Mouse (Mus musculus) forebrain, embryonic 12.5 days (tissue): ENCODE data around the gene 4930564D02Rik. TPM values are rescaled to one million over a fixed set of nuclear protein-coding genes. Genes with fewer than 3 reads are reported as not detected.

Experiments
- ATAC-seq: fragments of 200-750 bp; cut with Nextera tagmentation; 2 replicates; pipeline ENCODE4 v1.8.0; 2017; ENCODE audit warnings: moderate TSS enrichment; ENCODE audit not compliant: low FRiP score
- H3K27ac ChIP-seq: fragments of 300-500 bp; sonication (generic); 2 replicates; pipeline ENCODE4 v1.5.1; 2016; ENCODE audit warnings: mild to moderate bottlenecking
- H3K27me3 ChIP-seq: fragments of 300-500 bp; sonication (generic); 2 replicates; pipeline ENCODE4 v1.6.1; 2016; ENCODE audit warnings: mild to moderate bottlenecking
- H3K36me3 ChIP-seq: fragments of 300-500 bp; sonication (generic); replicated peaks from 2 replicates; pipeline ENCODE4 v1.6.1; 2016; ENCODE audit warnings: mild to moderate bottlenecking
- H3K4me1 ChIP-seq: fragments of 300-500 bp; sonication (generic); 2 replicates; pipeline ENCODE4 v1.6.1; 2016
- H3K4me2 ChIP-seq: fragments of 300-500 bp; sonication (generic); 2 replicates; pipeline ENCODE4 v1.6.1; 2016; ENCODE audit warnings: mild to moderate bottlenecking, moderate library complexity
- H3K4me3 ChIP-seq: fragments of 300-500 bp; sonication (generic); replicated peaks from 2 replicates; pipeline ENCODE4 v1.5.1; 2016; ENCODE audit warnings: mild to moderate bottlenecking
- H3K9ac ChIP-seq: fragments of 300-500 bp; sonication (generic); 2 replicates; pipeline ENCODE4 v1.6.1; 2016; ENCODE audit warnings: mild to moderate bottlenecking
- H3K9me3 ChIP-seq: fragments of 300-500 bp; sonication (generic); 2 replicates; pipeline ENCODE4 v1.6.1; 2016
- WGBS: fragments of 180-500 bp; shearing (Covaris S2); methylation state at CpG from one replicate; pipeline ENCODE4 v1.1.7; 2016; 5-methylcytosine and 5-hydroxymethylcytosine counted together
- polyA plus RNA-seq: library from polyadenylated mRNA; unstranded; fragments of >200 nt; fragmentation: Nextera tagmentation; extraction: Ambion mirVana; gene quantifications from 2 replicates; pipeline ENCODE4 v1.2.1, GENCODE M21; 2016

4930564D02Rik gene
- not detected in 2 replicates for polyA plus RNA-seq

DNA sequence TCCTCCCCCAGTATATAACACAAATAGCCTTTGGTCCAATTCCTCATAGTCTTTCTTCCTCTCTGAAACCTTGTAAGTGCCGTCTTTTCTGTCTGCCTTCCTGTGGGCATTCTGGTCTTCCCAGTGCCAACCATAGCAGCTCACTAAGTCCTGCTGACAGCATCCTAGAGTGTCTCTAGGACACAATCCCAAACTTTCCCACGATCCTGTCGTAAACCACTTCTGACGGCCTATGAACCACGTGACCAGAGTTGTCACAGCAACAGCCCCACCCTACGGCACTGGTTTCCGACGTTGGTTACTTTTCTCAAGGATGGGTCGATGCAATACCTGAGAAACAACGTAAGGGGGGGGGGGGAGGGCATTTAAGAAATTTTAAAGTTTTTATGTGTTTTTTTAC is at the start of gene 4930564D02Rik:
Gene 4930564D02Rik (plus strand): TSS at position 301 of the 400 bp plus-strand sequence.
- WGBS, result 91% methylated on average over 10 of the region's 10 CpGs
- Histone ChIP-seq H3K27ac (no peak within 1 kb of the TSS), H3K9me3 (no peaks in the 10 kb centered on the region), H3K27me3 (peaks cover 3% of the 10 kb centered on the region; the same call in 1 of the 2 replicates), H3K9ac (no peak within 1 kb of the TSS), H3K4me3 (no peak within 1 kb of the TSS), H3K4me1 (no peaks in the 10 kb centered on the region), H3K36me3 (no peaks in the 10 kb centered on the region), H3K4me2 (no peak within 1 kb of the TSS)
- no peak for ATAC-seq

DNA sequence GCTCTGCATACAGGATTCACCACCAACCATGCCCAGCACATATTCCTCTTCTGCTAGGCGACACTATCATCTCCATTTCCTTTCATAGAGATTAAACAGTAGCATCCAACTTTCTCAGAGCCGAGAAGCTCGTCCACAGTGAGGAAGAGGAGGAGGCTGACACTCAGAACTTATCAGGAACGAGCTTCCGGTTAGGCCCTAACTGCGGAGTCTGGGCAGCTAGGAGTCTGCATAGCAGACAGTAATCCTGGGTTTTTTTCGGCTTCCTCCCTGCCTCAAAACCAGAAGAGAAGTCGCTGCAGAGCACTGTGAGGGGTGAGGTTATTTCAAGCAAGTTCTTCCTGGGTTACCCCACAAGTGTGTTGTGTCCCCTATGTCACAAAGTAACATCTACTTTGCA is 49.3 kb upstream of the 4930564D02Rik start:
- Histone ChIP-seq H3K4me3 (no peak overlapping the region), H3K27ac (no peak overlapping the region), H3K9ac (no peak overlapping the region), H3K9me3 (no peaks in the 10 kb centered on the region), H3K4me1 (peaks cover 21% of the 10 kb centered on the region; the same call in 1 of the 2 replicates), H3K36me3 (no peaks in the 10 kb centered on the region), H3K4me2 (no peak overlapping the region), H3K27me3 (no peaks in the 10 kb centered on the region)
- no peak for ATAC-seq
- 93% methylated on average over 8 of the region's 8 CpGs for WGBS

DNA sequence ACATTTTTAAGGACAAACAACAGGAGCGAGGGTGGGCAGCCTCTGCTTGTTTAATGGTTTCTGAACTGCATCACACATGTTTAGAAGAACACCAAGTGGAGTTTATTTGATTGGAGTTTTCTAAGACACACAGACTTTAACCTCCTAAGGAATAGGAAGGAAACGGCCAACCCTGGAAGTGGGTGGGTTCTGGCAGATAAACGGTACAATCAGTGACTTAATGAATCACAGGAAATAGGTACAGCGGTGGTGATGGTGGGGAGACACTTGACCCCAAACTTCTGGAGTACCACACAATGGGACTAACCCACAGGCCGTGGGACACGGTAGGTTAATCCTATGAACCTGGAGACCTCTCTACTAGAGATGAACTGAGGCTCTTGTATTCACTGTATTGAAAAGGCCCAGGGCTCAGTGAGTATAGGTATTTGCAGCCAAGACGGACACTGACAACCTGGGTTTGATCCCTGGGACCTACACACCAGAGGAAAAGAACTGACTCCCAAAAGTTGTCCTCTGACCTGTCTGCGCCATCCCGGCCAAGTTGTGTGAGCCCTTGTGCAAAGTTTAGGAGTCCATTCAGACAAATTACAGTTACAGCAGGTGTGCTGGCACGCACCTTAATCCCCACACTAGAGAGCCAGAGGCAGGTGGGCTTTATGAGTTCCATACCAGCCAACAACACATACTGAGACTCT is 48.4 kb upstream of the 4930564D02Rik start:
- Histone ChIP-seq H3K27me3 (no peaks in the 10 kb centered on the region), H3K9ac (no peak overlapping the region), H3K4me1 (peaks cover 21% of the 10 kb centered on the region; the same call in 1 of the 2 replicates), H3K4me3 (no peak overlapping the region), H3K4me2 (no peak overlapping the region), H3K27ac (no peak overlapping the region), H3K9me3 (no peaks in the 10 kb centered on the region), H3K36me3 (no peaks in the 10 kb centered on the region; the same call in 1 of the 2 replicates)
- ATAC-seq, result 0 out of 2 replicates have a peak, but pooled peaks have one; percentile 20
- WGBS, result 88% methylated on average over 10 of the region's 10 CpGs

DNA sequence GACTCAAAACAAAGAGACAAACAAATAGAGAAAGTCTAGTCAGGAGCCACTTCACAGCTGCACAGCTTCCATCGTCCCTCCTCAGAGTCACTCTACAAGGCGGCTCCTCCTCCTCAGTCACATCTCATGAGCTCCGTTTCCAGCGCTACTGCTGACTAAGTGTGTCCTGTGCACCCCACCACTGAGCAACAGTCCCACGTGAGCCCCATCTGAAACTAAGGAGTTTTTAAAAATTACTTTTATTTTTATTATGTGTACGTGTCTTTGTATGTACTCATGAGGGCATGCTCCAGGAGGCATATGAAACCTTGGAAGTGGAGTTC is 47.9 kb upstream of the 4930564D02Rik start:
- H3K27me3 ChIP-seq, result no peaks in the 10 kb centered on the region
- H3K27ac ChIP-seq, result no peak overlapping the region
- 93% methylated on average over 6 of the region's 6 CpGs for WGBS

DNA sequence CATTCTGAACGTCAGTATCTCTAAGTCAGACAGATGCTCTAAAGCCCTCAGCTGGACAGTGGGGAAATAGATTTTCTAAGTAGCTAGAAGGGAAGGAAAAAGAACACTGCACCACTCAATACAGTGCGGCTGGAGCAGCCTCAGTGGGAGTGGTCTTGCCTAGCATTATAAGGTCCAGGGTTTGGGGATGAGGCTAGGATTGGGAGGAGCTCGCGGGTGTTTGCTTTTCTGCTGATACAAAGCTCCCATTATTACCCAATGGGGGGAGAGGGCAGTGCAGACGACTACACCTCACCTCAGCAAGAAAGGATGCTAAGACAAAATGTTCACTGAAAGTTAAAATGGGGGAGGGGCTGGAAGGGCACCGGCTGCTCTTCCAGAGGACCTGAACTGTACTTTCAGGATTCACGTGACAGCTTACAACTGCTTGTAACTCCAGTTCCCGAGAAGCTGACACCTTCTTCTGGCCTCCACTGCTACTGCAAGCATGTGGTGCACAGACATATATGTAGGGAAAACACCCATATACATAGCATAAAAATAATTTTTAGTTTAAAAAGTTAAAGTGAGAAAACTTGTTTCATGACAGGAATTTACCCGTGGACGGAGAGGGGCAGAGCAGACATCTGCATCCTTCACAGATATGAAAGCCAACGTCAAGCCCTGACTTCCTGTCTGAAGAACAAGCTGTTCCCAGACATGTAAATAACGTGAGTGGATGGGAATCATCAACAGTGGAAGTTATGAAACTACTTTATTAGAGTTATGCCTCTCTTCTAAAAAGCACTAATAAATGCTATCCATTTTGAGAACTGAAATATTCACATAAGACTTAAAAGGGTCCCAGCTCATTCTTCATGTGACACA is 46.6 kb upstream of the 4930564D02Rik start:
- H3K27me3 ChIP-seq, result no peaks in the 10 kb centered on the region
- H3K4me2 ChIP-seq, result no peak overlapping the region
- no peaks in the 10 kb centered on the region for H3K9me3 ChIP-seq
- H3K9ac ChIP-seq, result no peak overlapping the region
- peaks cover 21% of the 10 kb centered on the region; the same call in 1 of the 2 replicates for H3K4me1 ChIP-seq
- no peaks in the 10 kb centered on the region; the same call in 1 of the 2 replicates for H3K36me3 ChIP-seq
- no peak overlapping the region for H3K4me3 ChIP-seq
- no peak for ATAC-seq
- WGBS, result 59% methylated on average over 12 of the region's 12 CpGs
- no peak overlapping the region for H3K27ac ChIP-seq

More for the DNA sequence above, 47.9 kb upstream of the 4930564D02Rik start:
- H3K36me3 ChIP-seq, result no peaks in the 10 kb centered on the region; the same call in 1 of the 2 replicates
- H3K4me2 ChIP-seq, result no peak overlapping the region
- H3K9me3 ChIP-seq, result no peaks in the 10 kb centered on the region
- no peak for ATAC-seq
- no peak overlapping the region for H3K4me3 ChIP-seq
- H3K9ac ChIP-seq, result no peak overlapping the region
- peaks cover 21% of the 10 kb centered on the region; the same call in 1 of the 2 replicates for H3K4me1 ChIP-seq

DNA sequence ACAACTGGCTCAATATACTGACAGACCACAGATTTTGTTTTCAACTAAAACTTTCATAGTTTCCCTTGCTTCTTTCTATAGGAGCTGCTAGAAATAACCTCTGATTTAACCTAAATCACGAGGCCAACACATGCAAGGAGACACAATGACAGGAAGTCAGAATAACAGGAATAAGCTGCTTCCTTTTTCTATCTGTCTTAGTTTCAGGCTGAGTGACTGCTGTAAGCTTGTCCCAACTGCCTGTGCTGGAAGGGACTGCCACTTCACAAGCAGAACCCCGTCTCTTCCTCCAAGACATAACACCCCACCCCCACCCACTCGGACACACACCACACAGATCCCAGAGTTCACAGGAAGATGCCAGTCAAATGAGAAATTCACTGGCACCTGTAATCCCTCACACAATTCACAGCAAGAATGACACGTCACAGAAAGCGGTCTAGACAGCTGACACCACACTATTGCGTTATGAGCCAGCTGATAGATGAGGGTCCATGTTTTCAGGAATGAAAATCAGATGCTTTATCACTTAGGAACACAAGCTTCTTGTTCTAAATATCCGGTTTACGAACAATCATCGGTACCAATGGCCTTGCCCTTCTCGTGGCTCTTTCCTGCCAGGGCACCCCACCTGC is 43.2 kb upstream of the 4930564D02Rik start:
- no peak overlapping the region for H3K27ac ChIP-seq
- no peak overlapping the region for H3K4me2 ChIP-seq
- ATAC-seq, result no peak
- H3K4me3 ChIP-seq, result no peak overlapping the region
- peaks cover 17% of the 10 kb centered on the region for H3K36me3 ChIP-seq
- peaks cover 14% of the 10 kb centered on the region; the same call in 1 of the 2 replicates for H3K4me1 ChIP-seq
- H3K9me3 ChIP-seq, result no peaks in the 10 kb centered on the region
- H3K27me3 ChIP-seq, result no peaks in the 10 kb centered on the region
- H3K9ac ChIP-seq, result no peak overlapping the region
- 88% methylated on average over 10 of the region's 10 CpGs for WGBS

DNA sequence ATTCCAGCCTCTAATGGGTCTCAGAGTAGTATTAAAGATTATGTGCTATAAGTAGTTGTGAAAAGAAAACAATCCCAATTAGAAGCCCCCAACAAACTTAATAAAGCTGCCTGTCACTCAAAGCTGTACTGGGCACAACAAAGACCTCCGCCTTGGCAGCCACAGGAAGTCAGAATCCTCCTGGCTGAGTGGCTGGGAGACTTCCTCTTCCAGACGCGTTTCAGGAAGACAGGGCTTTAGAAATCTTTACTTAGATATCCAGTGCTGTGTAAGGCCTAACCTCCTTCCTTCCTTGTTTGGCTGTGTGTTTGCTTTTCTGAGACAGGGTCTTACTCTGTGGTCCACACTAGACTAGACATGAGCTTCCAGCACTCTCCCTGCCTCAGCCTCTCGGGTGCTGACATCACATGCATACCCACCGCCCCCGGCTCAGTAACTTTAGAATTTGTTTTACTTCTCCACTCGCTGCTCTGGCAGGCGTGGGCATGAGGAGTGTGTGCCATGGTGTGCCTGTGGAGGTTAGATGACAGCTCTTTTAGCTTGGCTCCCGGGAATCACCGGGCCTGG is 30.3 kb upstream of the 4930564D02Rik start:
- H3K4me3 ChIP-seq, result no peak overlapping the region
- H3K9me3 ChIP-seq, result no peaks in the 10 kb centered on the region
- H3K4me1 ChIP-seq, result 0 out of 2 replicates have a peak, but pooled peaks cover 7% of the 10 kb centered on the region
- WGBS, result 89% methylated on average over 10 of the region's 10 CpGs
- H3K9ac ChIP-seq, result no peak overlapping the region
- H3K27ac ChIP-seq, result no peak overlapping the region
- no peaks in the 10 kb centered on the region for H3K27me3 ChIP-seq
- no peak overlapping the region for H3K4me2 ChIP-seq
- H3K36me3 ChIP-seq, result peaks cover 67% of the 10 kb centered on the region
- ATAC-seq, result no peak

DNA sequence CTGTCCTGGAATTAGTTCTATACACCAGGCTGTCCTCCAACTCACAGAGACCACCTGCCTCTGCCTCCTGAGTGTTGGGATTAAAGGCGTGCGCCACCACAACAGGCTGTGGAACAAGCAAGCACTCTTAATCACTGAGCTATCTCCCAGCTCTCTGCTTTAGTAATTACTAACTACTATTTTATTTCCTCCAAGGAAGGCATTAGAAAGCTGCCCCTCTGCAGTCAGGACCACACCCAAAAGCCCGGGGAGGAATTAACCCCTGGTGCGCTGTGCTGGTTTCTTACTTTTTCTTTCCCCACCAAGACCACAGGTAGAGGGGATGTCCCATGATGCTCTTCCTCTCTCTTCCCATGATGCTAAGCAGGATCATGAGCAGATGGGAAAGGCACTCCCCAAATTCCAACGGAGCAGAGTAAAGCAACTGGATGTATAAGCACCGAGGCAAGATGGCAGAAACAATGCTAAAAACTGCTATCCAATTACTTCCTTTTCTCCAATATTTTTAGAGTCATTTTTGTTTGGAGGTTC is 29.3 kb upstream of the 4930564D02Rik start:
- WGBS, result 90% methylated on average over 6 of the region's 6 CpGs

DNA sequence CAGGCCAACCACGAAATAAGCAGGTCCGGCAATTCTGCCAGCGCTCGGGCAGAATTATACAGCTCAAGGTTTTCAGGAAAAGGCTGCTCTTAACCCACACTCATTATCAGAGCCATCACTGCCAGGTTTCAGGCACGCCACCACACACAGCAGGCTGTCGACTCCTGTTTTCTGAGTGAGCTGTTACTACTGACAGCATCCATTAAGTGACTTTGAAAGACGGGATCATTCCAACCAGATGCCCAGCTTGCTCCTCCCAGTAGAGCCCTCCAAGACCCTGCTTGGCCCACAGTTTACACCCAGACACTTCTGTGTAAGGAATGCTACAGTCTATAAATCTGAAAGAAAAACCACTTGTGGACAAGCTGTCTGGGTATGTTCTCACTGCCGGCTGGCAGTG is 26.6 kb upstream of the 4930564D02Rik start:
- no peaks in the 10 kb centered on the region for H3K9me3 ChIP-seq
- ATAC-seq, result no peak
- H3K9ac ChIP-seq, result no peak overlapping the region
- peaks cover 33% of the 10 kb centered on the region for H3K36me3 ChIP-seq
- peaks cover 17% of the 10 kb centered on the region; the same call in 1 of the 2 replicates for H3K4me1 ChIP-seq
- H3K4me3 ChIP-seq, result no peak overlapping the region
- no peak overlapping the region for H3K27ac ChIP-seq
- WGBS, result 59% methylated on average over 8 of the region's 8 CpGs
- no peaks in the 10 kb centered on the region for H3K27me3 ChIP-seq
- H3K4me2 ChIP-seq, result no peak overlapping the region

More for the DNA sequence above, 29.3 kb upstream of the 4930564D02Rik start:
- Histone ChIP-seq H3K9me3 (no peaks in the 10 kb centered on the region), H3K36me3 (peaks cover 58% of the 10 kb centered on the region), H3K27me3 (no peaks in the 10 kb centered on the region), H3K27ac (no peak overlapping the region), H3K4me2 (no peak overlapping the region), H3K4me3 (no peak overlapping the region), H3K9ac (no peak overlapping the region), H3K4me1 (0 out of 2 replicates have a peak, but pooled peaks cover 7% of the 10 kb centered on the region)
- ATAC-seq, result no peak

DNA sequence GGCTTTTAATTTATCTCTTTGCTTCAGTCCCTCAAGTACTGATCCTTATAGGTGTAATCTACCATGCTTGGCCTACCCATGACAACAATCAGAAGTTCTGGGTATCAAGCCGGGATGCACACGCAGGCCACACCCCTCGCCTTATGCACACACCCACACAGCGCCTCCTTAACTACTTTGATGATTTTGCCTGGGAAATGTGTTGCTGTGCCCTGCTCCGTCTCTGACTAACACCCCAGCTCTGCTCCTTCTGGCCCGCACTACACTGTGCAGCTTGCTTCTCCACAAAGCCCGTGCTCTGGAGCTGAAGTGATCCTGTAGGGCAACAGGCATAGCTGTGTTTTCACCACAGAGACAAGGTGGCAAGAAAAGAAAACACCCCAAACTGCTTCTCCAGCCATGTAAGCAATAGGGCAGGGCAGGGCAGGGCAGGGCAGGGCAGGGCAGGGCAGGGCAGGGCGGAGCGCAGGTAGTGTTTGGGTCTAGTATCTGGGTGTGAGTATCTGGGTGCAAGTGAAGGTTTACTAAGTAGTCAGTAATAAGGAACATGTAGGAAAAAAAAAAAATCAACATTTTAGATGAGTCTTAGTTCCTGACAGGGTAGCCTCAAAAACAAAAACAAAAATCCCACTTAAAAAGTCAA is 25.5 kb upstream of the 4930564D02Rik start:
- no peak overlapping the region for H3K27ac ChIP-seq
- peaks cover 20% of the 10 kb centered on the region; the same call in 1 of the 2 replicates for H3K4me1 ChIP-seq
- peaks cover 22% of the 10 kb centered on the region for H3K36me3 ChIP-seq
- H3K27me3 ChIP-seq, result no peaks in the 10 kb centered on the region
- no peak overlapping the region for H3K4me2 ChIP-seq
- H3K9ac ChIP-seq, result no peak overlapping the region
- 0 out of 2 replicates have a peak, but pooled peaks have one; percentile 30 for ATAC-seq
- WGBS, result 92% methylated on average over 9 of the region's 9 CpGs
- H3K9me3 ChIP-seq, result no peaks in the 10 kb centered on the region
- H3K4me3 ChIP-seq, result no peak overlapping the region

DNA sequence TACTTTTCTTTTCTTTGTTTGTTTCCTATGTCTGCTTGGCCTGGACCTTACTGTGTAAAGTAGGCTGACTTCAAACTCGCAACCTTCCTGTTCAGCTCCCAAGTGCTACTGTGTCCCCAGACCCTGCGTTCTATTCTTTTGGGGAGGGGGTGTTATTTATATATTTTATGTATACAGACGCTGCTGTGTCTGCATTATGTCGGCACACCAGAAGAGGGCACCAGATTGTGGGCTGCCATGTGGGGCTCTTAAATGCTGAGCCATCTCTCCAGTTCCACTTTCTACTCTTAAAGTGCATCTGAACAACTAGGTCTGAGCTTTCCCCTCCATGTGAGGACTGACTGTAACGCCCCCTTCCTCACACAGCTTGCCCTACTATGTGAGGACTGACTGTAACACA is 22.9 kb upstream of the 4930564D02Rik start:
- Histone ChIP-seq H3K4me1 (peaks cover 29% of the 10 kb centered on the region; the same call in 1 of the 2 replicates), H3K36me3 (no peaks in the 10 kb centered on the region; the same call in 1 of the 2 replicates), H3K27me3 (no peaks in the 10 kb centered on the region), H3K9me3 (no peaks in the 10 kb centered on the region), H3K27ac (no peak overlapping the region), H3K4me3 (no peak overlapping the region), H3K4me2 (no peak overlapping the region), H3K9ac (no peak overlapping the region)
- 87% methylated on average over 5 of the region's 5 CpGs for WGBS
- ATAC-seq, result no peak
